Mouse (Mus musculus) retina, adult 2 months (tissue): ENCODE data around the gene Rbm25.
A peak's percentile ranks its signal among the peaks of the same experiment; 100 is the strongest.

ENCODE experiments used
- DNase-seq: peaks from one replicate; pipeline ENCODE4 v3.0.0-alpha.2; 2012; ENCODE audit warnings: low read depth, low spot score

Rbm25 gene

GRCm38 (mm10) chr12:83650346-83650745, 19.3 kb downstream of the Rbm25 start:
- DNase-seq, result no peak

- no peak for DNase-seq
Observed at GRCm38 (mm10) chr12:83651414-83651813, 20.4 kb downstream of the Rbm25 start.

GRCm38 (mm10) chr12:83685466-83685865, 54.4 kb downstream of the Rbm25 start:
- DNase-seq, result no peak

- no peak for DNase-seq
Observed at GRCm38 (mm10) chr12:83686575-83687350, 55.7 kb downstream of the Rbm25 start.

- peak; percentile 84 for DNase-seq
Observed at GRCm38 (mm10) chr12:83687934-83688315, 56.9 kb downstream of the Rbm25 start, which contains the start of gene Psen1. TSS of gene Psen1 (plus strand) at chr12:83688152.

- DNase-seq, result no peak
Observed at GRCm38 (mm10) chr12:83688316-83689086, 57.5 kb downstream of the Rbm25 start.

- DNase-seq, result no peak
Observed at GRCm38 (mm10) chr12:83689087-83689432, 58.0 kb downstream of the Rbm25 start.

GRCm38 (mm10) chr12:83694011-83694410, 63.0 kb downstream of the Rbm25 start:
- no peak for DNase-seq

- no peak for DNase-seq
Observed at GRCm38 (mm10) chr12:83694669-83695068, 63.6 kb downstream of the Rbm25 start.

GRCm38 (mm10) chr12:83698637-83699036, 67.6 kb downstream of the Rbm25 start:
- no peak for DNase-seq

- DNase-seq, result no peak
Observed at GRCm38 (mm10) chr12:83701608-83702007, 70.6 kb downstream of the Rbm25 start.

- DNase-seq, result no peak
Observed at GRCm38 (mm10) chr12:83702796-83703195, 71.8 kb downstream of the Rbm25 start.

GRCm38 (mm10) chr12:83706951-83707350, 75.9 kb downstream of the Rbm25 start:
- no peak for DNase-seq

GRCm38 (mm10) chr12:83708160-83709092, 77.4 kb downstream of the Rbm25 start:
- no peak for DNase-seq

GRCm38 (mm10) chr12:83709934-83710333, 78.9 kb downstream of the Rbm25 start:
- DNase-seq, result no peak

GRCm38 (mm10) chr12:83713749-83714148, 82.7 kb downstream of the Rbm25 start:
- DNase-seq, result peak; percentile 33

GRCm38 (mm10) chr12:83716416-83717184, 85.6 kb downstream of the Rbm25 start:
- DNase-seq, result no peak

- no peak for DNase-seq
Observed at GRCm38 (mm10) chr12:83719431-83719830, 88.4 kb downstream of the Rbm25 start.

GRCm38 (mm10) chr12:83721281-83721680, 90.2 kb downstream of the Rbm25 start:
- no peak for DNase-seq

- DNase-seq, result no peak
Observed at GRCm38 (mm10) chr12:83723037-83723436, 92.0 kb downstream of the Rbm25 start.
